Comparison of ENCODE assay signal across 9 mouse cellular contexts in genomic region chr2:30795889-30796275, GRCm38 (mm10). TPM values are rescaled to one million over a fixed set of nuclear protein-coding genes. Genes with fewer than 3 reads are reported as not detected.
DNase-seq lines count a peak whose midpoint lies in the region; ATAC-seq and TF ChIP-seq lines count a peak whose summit lies in the region.
"Had no signal": no experiment of that assay in that cellular context is flagged by ENCODE, and none has a peak within 500 bp of the region (broad histone marks: within the 10 kb centered on the region; RNA-seq: fewer than 3 reads in every experiment).

No protein-coding gene starts in this region.

- WGBS in embryonic facial prominence, embryonic 13.5 days = 57% methylated on average over 5 of the region's 5 CpGs
- 58% methylated on average over 5 of the region's 5 CpGs for WGBS in hindbrain, embryonic 15.5 days
- 54% methylated on average over 5 of the region's 5 CpGs for WGBS in midbrain, postnatal 0 days

- peak overlapping the region; percentile 57 for H3K4me2 ChIP-seq in embryonic facial prominence, embryonic 13.5 days
- H3K4me2 ChIP-seq in hindbrain, embryonic 15.5 days = peak overlapping the region; percentile 51
- no peak overlapping the region for H3K4me2 ChIP-seq in midbrain, postnatal 0 days (ENCODE audit: low read depth, low read length, poor library complexity, severe bottlenecking)

- peaks cover 44% of the 10 kb centered on the region for H3K4me1 ChIP-seq in embryonic facial prominence, embryonic 13.5 days
- peaks cover 38% of the 10 kb centered on the region for H3K4me1 ChIP-seq in hindbrain, embryonic 15.5 days (replicated peaks)
- peaks cover 13% of the 10 kb centered on the region for H3K4me1 ChIP-seq in midbrain, postnatal 0 days (ENCODE audit: insufficient read depth, low read length)

- no peaks in the 10 kb centered on the region for H3K36me3 ChIP-seq in embryonic facial prominence, embryonic 13.5 days
- no peaks in the 10 kb centered on the region for H3K36me3 ChIP-seq in hindbrain, embryonic 15.5 days
- no peaks in the 10 kb centered on the region for H3K36me3 ChIP-seq in midbrain, postnatal 0 days (ENCODE audit: insufficient read depth, low read length)

- peaks cover 14% of the 10 kb centered on the region; the same call in 1 of the 2 replicates for H3K27me3 ChIP-seq in embryonic facial prominence, embryonic 13.5 days
- peaks cover 5% of the 10 kb centered on the region; the same call in 1 of the 2 replicates for H3K27me3 ChIP-seq in hindbrain, embryonic 15.5 days
- no peaks in the 10 kb centered on the region for H3K27me3 ChIP-seq in midbrain, postnatal 0 days (ENCODE audit: insufficient read depth, low read length)

- ATAC-seq in embryonic facial prominence, embryonic 13.5 days (ENCODE audit: insufficient number of reproducible peaks, insufficient read depth, low FRiP score, low TSS enrichment, low read depth) = no peak
- ATAC-seq in hindbrain, embryonic 15.5 days (ENCODE audit: low FRiP score, low read depth) = no peak
- peak; percentile 17; the same call in 1 of the 2 replicates for ATAC-seq in midbrain, postnatal 0 days (ENCODE audit: low FRiP score)

- H3K9ac ChIP-seq in embryonic facial prominence, embryonic 13.5 days = peak overlapping the region; percentile 63
- peak overlapping the region; percentile 18; the same call in 1 of the 2 replicates for H3K9ac ChIP-seq in hindbrain, embryonic 15.5 days
- 0 out of 2 replicates have a peak overlapping the region, but pooled peaks have one; percentile 8 for H3K9ac ChIP-seq in midbrain, postnatal 0 days (replicated peaks; ENCODE audit: low read length, poor library complexity, severe bottlenecking)
- H3K9ac ChIP-seq: liver, embryonic 14.5 days had no signal

- H3K9me3 ChIP-seq in embryonic facial prominence, embryonic 13.5 days = no peaks in the 10 kb centered on the region
- no peaks in the 10 kb centered on the region for H3K9me3 ChIP-seq in hindbrain, embryonic 15.5 days
- H3K9me3 ChIP-seq in midbrain, postnatal 0 days (ENCODE audit: low read length) = no peaks in the 10 kb centered on the region

- H3K27ac ChIP-seq in left cerebral cortex, adult 2 months = peak overlapping the region; percentile 68
- peak overlapping the region; percentile 77 for H3K27ac ChIP-seq in embryonic facial prominence, embryonic 13.5 days
- peak overlapping the region; percentile 70 for H3K27ac ChIP-seq in hindbrain, embryonic 15.5 days (replicated peaks)
- peak overlapping the region; percentile 57; the same call in 1 of the 2 replicates for H3K27ac ChIP-seq in midbrain, postnatal 0 days (ENCODE audit: low read depth, low read length)
- H3K27ac ChIP-seq: liver, embryonic 14.5 days had no signal

- no peak for TF ChIP-seq CTCF in left cerebral cortex, adult 2 months (IDR thresholded peaks at IDR 0.05)
- no peak for TF ChIP-seq CTCF in midbrain, postnatal 0 days (IDR thresholded peaks at IDR 0.05)

- intact Hi-C loops in left cerebral cortex, adult 2 months (cut with DNase I) = loop anchor here (2.0 kb wide), 1 partner anchor 139 kb away; no protein-coding TSS in a partner anchor
- intact Hi-C loops in left cerebral cortex, postnatal 36 days (cut with DNase I) = loop anchor here (2.0 to 10.0 kb wide), 3 partner anchors 139 to 355 kb away; no protein-coding TSS in a partner anchor

- no peak overlapping the region for H3K4me3 ChIP-seq in left cerebral cortex, adult 2 months
- peak overlapping the region; percentile 31; the same call in 1 of the 2 replicates for H3K4me3 ChIP-seq in embryonic facial prominence, embryonic 13.5 days
- H3K4me3 ChIP-seq in hindbrain, embryonic 15.5 days = no peak overlapping the region
- no peak overlapping the region for H3K4me3 ChIP-seq in midbrain, postnatal 0 days (ENCODE audit: low read depth, low read length)

- DNase-seq in left cerebral cortex, adult 2 months (ENCODE audit: extremely low spot score in 1 of 2, low spot score in 2 of 2) = no peak
- DNase-seq in left cerebral cortex, postnatal 36 days (ENCODE audit: low spot score in 2 of 2) = no peak
- no peak for DNase-seq in midbrain, postnatal 0 days (ENCODE audit: low spot score)
- no peak for DNase-seq in right cerebral cortex, adult 18-20 months
- no peak for DNase-seq in layer of hippocampus, adult 11-12 months (ENCODE audit: low spot score)
- DNase-seq in embryo, embryonic 9.5 days (ENCODE audit: extremely low spot score) = no peak

RNA-seq across cellular contexts. Expression of gene 1700001O22Rik, which starts 7.6 kb away (rescaled TPM):
- total RNA-seq in left cerebral cortex, adult 2 months (2021) = 10 to 100 TPM in 1 of 2 experiments, 1 to 10 TPM in 1; 9.9 to 12.6 TPM
- total RNA-seq in left cerebral cortex, postnatal 36 days (2021) = 1 to 10 TPM; 6.7 to 8.5 TPM
- polyA plus RNA-seq in embryonic facial prominence, embryonic 13.5 days (2015; fragmentation: Nextera tagmentation; extraction: Ambion mirVana) = 2.8 and 2.9 TPM in 2 replicates
- 1.3 and 1.8 TPM in 2 replicates for polyA plus RNA-seq in hindbrain, embryonic 15.5 days (2015; fragmentation: Nextera tagmentation; extraction: Ambion mirVana)
- total RNA-seq in midbrain, postnatal 0 days (2014; rRNA removed) = 2.4 TPM in 1 of 2 replicates, not detected in the other
- polyA plus RNA-seq in midbrain, postnatal 0 days (2015; fragmentation: Nextera tagmentation; extraction: Ambion mirVana) = 1.2 and 1.5 TPM in 2 replicates
- polyA plus RNA-seq: liver, embryonic 14.5 days had no signal

RNA-seq across cellular contexts. Expression of gene Ntmt1, which starts 11.7 kb away (rescaled TPM):
- 10 to 100 TPM; 35.2 to 38.8 TPM for total RNA-seq in left cerebral cortex, adult 2 months (2021)
- total RNA-seq in left cerebral cortex, postnatal 36 days (2021) = 10 to 100 TPM; 35.4 to 36.3 TPM
- polyA plus RNA-seq in embryonic facial prominence, embryonic 13.5 days (2015; fragmentation: Nextera tagmentation; extraction: Ambion mirVana) = 94.9 and 105 TPM in 2 replicates
- polyA plus RNA-seq in hindbrain, embryonic 15.5 days (2015; fragmentation: Nextera tagmentation; extraction: Ambion mirVana) = 99.8 and 110 TPM in 2 replicates
- 62.2 and 74.1 TPM in 2 replicates for total RNA-seq in midbrain, postnatal 0 days (2014; rRNA removed)
- 90.3 and 104 TPM in 2 replicates for polyA plus RNA-seq in midbrain, postnatal 0 days (2015; fragmentation: Nextera tagmentation; extraction: Ambion mirVana)

RNA-seq across cellular contexts. Expression of gene Asb6, which starts 34.3 kb away (rescaled TPM):
- total RNA-seq in left cerebral cortex, adult 2 months (2021) = 10 to 100 TPM; 35.4 to 40.5 TPM
- 10 to 100 TPM; 36.1 to 39.8 TPM for total RNA-seq in left cerebral cortex, postnatal 36 days (2021)
- polyA plus RNA-seq in embryonic facial prominence, embryonic 13.5 days (2015; fragmentation: Nextera tagmentation; extraction: Ambion mirVana) = 39.5 and 47.3 TPM in 2 replicates
- 43.3 and 44.5 TPM in 2 replicates for polyA plus RNA-seq in hindbrain, embryonic 15.5 days (2015; fragmentation: Nextera tagmentation; extraction: Ambion mirVana)
- 36.5 and 40.7 TPM in 2 replicates for total RNA-seq in midbrain, postnatal 0 days (2014; rRNA removed)
- polyA plus RNA-seq in midbrain, postnatal 0 days (2015; fragmentation: Nextera tagmentation; extraction: Ambion mirVana) = 36.1 and 39.6 TPM in 2 replicates

RNA-seq across cellular contexts. Expression of gene Prrx2, which starts 38.9 kb away (rescaled TPM):
- total RNA-seq in left cerebral cortex, adult 2 months (2021) = 1 to 10 TPM; 1.5 to 1.7 TPM
- total RNA-seq in left cerebral cortex, postnatal 36 days (2021) = 1 to 10 TPM; 1.0 to 2.8 TPM
- polyA plus RNA-seq in embryonic facial prominence, embryonic 13.5 days (2015; fragmentation: Nextera tagmentation; extraction: Ambion mirVana) = 103 and 107 TPM in 2 replicates
- 1.9 and 2.4 TPM in 2 replicates for polyA plus RNA-seq in hindbrain, embryonic 15.5 days (2015; fragmentation: Nextera tagmentation; extraction: Ambion mirVana)
- 4.4 and 12.5 TPM in 2 replicates for total RNA-seq in midbrain, postnatal 0 days (2014; rRNA removed)
- polyA plus RNA-seq in midbrain, postnatal 0 days (2015; fragmentation: Nextera tagmentation; extraction: Ambion mirVana) = 3.0 and 5.1 TPM in 2 replicates

Comparison
In these comparisons a context has a peak if more than half of its experiments do, and no peak if none do; other contexts are left out.
1. H3K9ac ChIP-seq: peak in every context shown above with its lines; median percentile 63 in embryonic facial prominence, embryonic 13.5 days; 18 in hindbrain, embryonic 15.5 days; 8 in midbrain, postnatal 0 days.